Mouse (Mus musculus): ENCODE data around the gene Cdipt.

The Cdipt gene

GRCm38 (mm10) chr7:126975493-126975892 lies 221 bp upstream of the Cdipt start:
- DNase-seq (ENCODE audit: low read depth, low spot score) = no peak

- DNase-seq (ENCODE audit: low read depth, low spot score) = peak; percentile 97
Observed at GRCm38 (mm10) chr7:126975950-126976866, 494 bp downstream of the Cdipt start, which contains the start of gene Cdiptos. Gene Cdiptos (minus strand): TSS chr7:126976098.

- DNase-seq (ENCODE audit: low read depth, low spot score) = no peak
Observed at GRCm38 (mm10) chr7:126976878-126977459, 1.3 kb downstream of the Cdipt start.

GRCm38 (mm10) chr7:126978841-126979240 lies 3.1 kb downstream of the Cdipt start:
- DNase-seq (ENCODE audit: low read depth, low spot score) = peak; percentile 58

- DNase-seq (ENCODE audit: low read depth, low spot score) = no peak
Observed at GRCm38 (mm10) chr7:126981601-126982000, 5.9 kb downstream of the Cdipt start.

GRCm38 (mm10) chr7:126982054-126982453 lies 6.3 kb downstream of the Cdipt start:
- no peak for DNase-seq (ENCODE audit: low read depth, low spot score)

GRCm38 (mm10) chr7:126983113-126983512 lies 7.4 kb downstream of the Cdipt start:
- no peak for DNase-seq (ENCODE audit: low read depth, low spot score)

GRCm38 (mm10) chr7:126984667-126985444 lies 9.1 kb downstream of the Cdipt start:
- DNase-seq (ENCODE audit: low read depth, low spot score) = no peak

- peak; percentile 62 for DNase-seq (ENCODE audit: low read depth, low spot score)
Observed at GRCm38 (mm10) chr7:126986319-126986718, 10.6 kb downstream of the Cdipt start.

GRCm38 (mm10) chr7:126988816-126989215 lies 13.1 kb downstream of the Cdipt start:
- no peak for DNase-seq (ENCODE audit: low read depth, low spot score)

- DNase-seq (ENCODE audit: low read depth, low spot score) = peak; percentile 29
Observed at GRCm38 (mm10) chr7:126996449-126996848, 20.7 kb downstream of the Cdipt start.

- peak; percentile 66 for DNase-seq (ENCODE audit: low read depth, low spot score)
Observed at GRCm38 (mm10) chr7:126999568-126999967, 23.9 kb downstream of the Cdipt start.

GRCm38 (mm10) chr7:127003620-127004019 lies 27.9 kb downstream of the Cdipt start:
- no peak for DNase-seq (ENCODE audit: low read depth, low spot score)

- DNase-seq (ENCODE audit: low read depth, low spot score) = peak; percentile 21
Observed at GRCm38 (mm10) chr7:127004122-127004875, 28.6 kb downstream of the Cdipt start.

- DNase-seq (ENCODE audit: low read depth, low spot score) = no peak
Observed at GRCm38 (mm10) chr7:127007313-127008024, 31.8 kb downstream of the Cdipt start.

GRCm38 (mm10) chr7:127008239-127009019 lies 32.7 kb downstream of the Cdipt start:
- DNase-seq (ENCODE audit: low read depth, low spot score) = no peak

GRCm38 (mm10) chr7:127009307-127010085 lies 33.8 kb downstream of the Cdipt start:
- no peak for DNase-seq (ENCODE audit: low read depth, low spot score)

GRCm38 (mm10) chr7:127011051-127011450 lies 35.3 kb downstream of the Cdipt start:
- no peak for DNase-seq (ENCODE audit: low read depth, low spot score)

- DNase-seq (ENCODE audit: low read depth, low spot score) = no peak
Observed at GRCm38 (mm10) chr7:127011717-127012116, 36.0 kb downstream of the Cdipt start.

Data from CD4-positive, CD25-positive, alpha-beta regulatory T cell, adult 2 months (primary cell).